Mouse (Mus musculus): Measurements from ENCODE around the gene Rps21.

DNA sequence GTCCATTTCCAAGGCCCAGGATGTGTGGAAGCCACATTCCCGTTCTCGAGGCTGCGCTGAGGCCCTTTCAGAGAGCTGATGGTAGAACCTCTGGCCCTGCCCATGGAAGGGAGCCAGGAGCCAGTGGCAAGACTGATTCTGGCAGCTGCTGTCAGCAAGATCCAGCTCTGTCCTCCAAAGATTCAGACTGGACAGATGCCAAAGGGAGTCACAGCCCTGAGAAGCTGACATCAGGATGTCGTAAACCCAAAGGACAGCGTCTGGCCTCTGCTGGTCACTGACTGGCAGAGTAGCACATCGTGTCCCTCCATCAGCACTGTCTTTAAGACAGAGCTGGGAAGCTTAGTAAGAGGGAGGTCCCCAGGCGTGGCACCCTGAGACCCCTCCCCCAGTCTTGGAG, 28.6 kb upstream of the Rps21 start:
- TF ChIP-seq CTCF (IDR thresholded peaks at IDR 0.05; ENCODE audit: extremely low read depth, insufficient read depth, low read length) (no peak), POLR2A (IDR thresholded peaks at IDR 0.05; ENCODE audit: extremely low read depth, insufficient read depth, low read length) (no peak)
